Mouse (Mus musculus) stomach, embryonic 15.5 days (tissue): ENCODE results near the gene Reck. TPM values are rescaled to one million over a fixed set of nuclear protein-coding genes. Genes with fewer than 3 reads are reported as not detected.

Source experiments
- ATAC-seq: fragments of 200-750 bp; cut with Nextera tagmentation; 2 replicates; pipeline ENCODE4 v1.8.0; 2017; ENCODE audit warnings: low read depth, moderate number of reproducible peaks, moderate TSS enrichment; ENCODE audit not compliant: insufficient read depth, low FRiP score
- H3K27ac ChIP-seq: fragments of 300-500 bp; sonication (generic); 2 replicates; pipeline ENCODE4 v1.5.1; 2015; ENCODE audit warnings: mild to moderate bottlenecking, inconsistent platforms
- H3K27me3 ChIP-seq: fragments of 300-500 bp; sonication (generic); replicated peaks from 2 replicates; pipeline ENCODE4 v1.6.1; 2015; ENCODE audit warnings: inconsistent platforms
- H3K36me3 ChIP-seq: fragments of 300-500 bp; sonication (generic); 2 replicates; pipeline ENCODE4 v1.6.1; 2015; ENCODE audit warnings: inconsistent platforms
- H3K4me1 ChIP-seq: fragments of 300-500 bp; sonication (generic); 2 replicates; pipeline ENCODE4 v1.6.1; 2015; ENCODE audit warnings: inconsistent platforms
- H3K4me2 ChIP-seq: fragments of 300-500 bp; sonication (generic); 2 replicates; pipeline ENCODE4 v1.6.1; 2015; ENCODE audit warnings: mild to moderate bottlenecking, inconsistent platforms
- H3K4me3 ChIP-seq: fragments of 300-500 bp; sonication (generic); replicated peaks from 2 replicates; pipeline ENCODE4 v1.5.1; 2015; ENCODE audit warnings: inconsistent platforms
- H3K9ac ChIP-seq: fragments of 300-500 bp; sonication (generic); 2 replicates; pipeline ENCODE4 v1.6.1; 2015; ENCODE audit warnings: inconsistent platforms
- H3K9me3 ChIP-seq: fragments of 300-500 bp; sonication (generic); 2 replicates; pipeline ENCODE4 v1.6.1; 2016; ENCODE audit warnings: inconsistent platforms
- WGBS: fragments of 180-500 bp; shearing (Covaris S2); methylation state at CpG from one replicate; pipeline ENCODE4 v1.1.7; 2015; 5-methylcytosine and 5-hydroxymethylcytosine counted together
- polyA plus RNA-seq: library from polyadenylated mRNA; unstranded; fragments of >200 nt; fragmentation: Nextera tagmentation; extraction: Ambion mirVana; gene quantifications from 2 replicates; pipeline ENCODE4 v1.2.1, GENCODE M21; 2015

Reck gene
- polyA plus RNA-seq, 1 experiment from 2014 or later: 21.8 TPM

GRCm38 (mm10) chr4:43918221-43918620 lies 42.9 kb downstream of the Reck start:
- Histone ChIP-seq H3K9ac (no peak overlapping the region), H3K36me3 (no peaks in the 10 kb centered on the region), H3K4me3 (no peak overlapping the region), H3K4me1 (no peaks in the 10 kb centered on the region), H3K27ac (no peak overlapping the region), H3K9me3 (no peaks in the 10 kb centered on the region), H3K27me3 (no peaks in the 10 kb centered on the region), H3K4me2 (no peak overlapping the region)
- no peak for ATAC-seq
- 87% methylated on average over 5 of the region's 5 CpGs for whole genome bisulfite sequencing

GRCm38 (mm10) chr4:43920602-43921001 lies 45.3 kb downstream of the Reck start:
- Histone ChIP-seq H3K9me3 (no peaks in the 10 kb centered on the region), H3K36me3 (0 out of 2 replicates have a peak, but pooled peaks cover 4% of the 10 kb centered on the region), H3K4me2 (no peak overlapping the region), H3K27me3 (no peaks in the 10 kb centered on the region), H3K4me3 (no peak overlapping the region), H3K4me1 (no peaks in the 10 kb centered on the region), H3K27ac (no peak overlapping the region), H3K9ac (no peak overlapping the region)
- no peak for ATAC-seq
- 95% methylated on average over 1 of the region's 1 CpGs for WGBS

GRCm38 (mm10) chr4:43925125-43925524 lies 49.8 kb downstream of the Reck start:
- H3K9me3 ChIP-seq: no peaks in the 10 kb centered on the region
- no peak overlapping the region for H3K9ac ChIP-seq
- WGBS: 88% methylated on average over 6 of the region's 6 CpGs
- H3K4me2 ChIP-seq: no peak overlapping the region
- H3K27me3 ChIP-seq: no peaks in the 10 kb centered on the region
- H3K4me1 ChIP-seq: no peaks in the 10 kb centered on the region
- no peak overlapping the region for H3K4me3 ChIP-seq
- no peak overlapping the region for H3K27ac ChIP-seq
- peaks cover 19% of the 10 kb centered on the region for H3K36me3 ChIP-seq
- ATAC-seq: no peak

GRCm38 (mm10) chr4:43925779-43926178 lies 50.4 kb downstream of the Reck start:
- Histone ChIP-seq H3K9me3 (no peaks in the 10 kb centered on the region), H3K36me3 (peaks cover 22% of the 10 kb centered on the region), H3K27me3 (no peaks in the 10 kb centered on the region), H3K4me3 (no peak overlapping the region), H3K9ac (no peak overlapping the region), H3K4me1 (no peaks in the 10 kb centered on the region), H3K27ac (no peak overlapping the region), H3K4me2 (no peak overlapping the region)
- 15% methylated on average over 3 of the region's 3 CpGs for WGBS
- 0 out of 2 replicates have a peak, but pooled peaks have one; percentile 60 for ATAC-seq

- 92% methylated on average over 3 of the region's 3 CpGs for WGBS
- H3K27ac ChIP-seq: no peak overlapping the region
- no peaks in the 10 kb centered on the region for H3K9me3 ChIP-seq
- no peak overlapping the region for H3K4me2 ChIP-seq
- no peak overlapping the region for H3K4me3 ChIP-seq
- H3K9ac ChIP-seq: no peak overlapping the region
- H3K36me3 ChIP-seq: peaks cover 33% of the 10 kb centered on the region
- no peaks in the 10 kb centered on the region for H3K27me3 ChIP-seq
- H3K4me1 ChIP-seq: no peaks in the 10 kb centered on the region
- ATAC-seq: no peak
These were observed 52.5 kb downstream of the Reck start for GRCm38 (mm10) chr4:43927826-43928225.

GRCm38 (mm10) chr4:43931877-43932276 lies 56.5 kb downstream of the Reck start:
- H3K27me3 ChIP-seq: no peaks in the 10 kb centered on the region
- no peaks in the 10 kb centered on the region for H3K9me3 ChIP-seq
- no peaks in the 10 kb centered on the region for H3K4me1 ChIP-seq
- H3K9ac ChIP-seq: no peak overlapping the region
- no peak overlapping the region for H3K4me3 ChIP-seq
- no peak overlapping the region for H3K4me2 ChIP-seq
- no peak for ATAC-seq
- 70% methylated on average over 4 of the region's 4 CpGs for WGBS
- H3K27ac ChIP-seq: no peak overlapping the region
- H3K36me3 ChIP-seq: peaks cover 27% of the 10 kb centered on the region

- Histone ChIP-seq H3K4me3 (no peak overlapping the region), H3K9ac (no peak overlapping the region), H3K4me2 (no peak overlapping the region), H3K27me3 (no peaks in the 10 kb centered on the region), H3K36me3 (peaks cover 12% of the 10 kb centered on the region), H3K27ac (no peak overlapping the region), H3K4me1 (no peaks in the 10 kb centered on the region), H3K9me3 (no peaks in the 10 kb centered on the region)
- no peak for ATAC-seq
- 72% methylated on average over 4 of the region's 4 CpGs for WGBS
These were observed 60.9 kb downstream of the Reck start for GRCm38 (mm10) chr4:43936186-43936585.

- H3K4me3 ChIP-seq: no peak overlapping the region
- no peak for ATAC-seq
- H3K4me2 ChIP-seq: no peak overlapping the region
- H3K36me3 ChIP-seq: peaks cover 6% of the 10 kb centered on the region; the same call in 1 of the 2 replicates
- H3K27me3 ChIP-seq: no peaks in the 10 kb centered on the region
- WGBS: 76% methylated on average over 14 of the region's 14 CpGs
- H3K4me1 ChIP-seq: no peaks in the 10 kb centered on the region
- H3K27ac ChIP-seq: no peak overlapping the region
- H3K9me3 ChIP-seq: no peaks in the 10 kb centered on the region
- no peak overlapping the region for H3K9ac ChIP-seq
These were observed 61.7 kb downstream of the Reck start for GRCm38 (mm10) chr4:43936749-43937674.

- 89% methylated on average over 5 of the region's 5 CpGs for WGBS
These were observed 66.0 kb downstream of the Reck start for GRCm38 (mm10) chr4:43941315-43941714.

GRCm38 (mm10) chr4:43942421-43942820 lies 67.1 kb downstream of the Reck start:
- no peaks in the 10 kb centered on the region for H3K27me3 ChIP-seq
- H3K9ac ChIP-seq: no peak overlapping the region
- H3K4me1 ChIP-seq: no peaks in the 10 kb centered on the region
- no peaks in the 10 kb centered on the region for H3K9me3 ChIP-seq
- H3K4me3 ChIP-seq: no peak overlapping the region
- H3K27ac ChIP-seq: no peak overlapping the region
- H3K36me3 ChIP-seq: peaks cover 16% of the 10 kb centered on the region; the same call in 1 of the 2 replicates
- no peak overlapping the region for H3K4me2 ChIP-seq
- 91% methylated on average over 8 of the region's 8 CpGs for WGBS
- no peak for ATAC-seq

More at GRCm38 (mm10) chr4:43941315-43941714, 66.0 kb downstream of the Reck start:
- Histone ChIP-seq H3K27ac (no peak overlapping the region), H3K27me3 (no peaks in the 10 kb centered on the region), H3K9me3 (no peaks in the 10 kb centered on the region), H3K36me3 (peaks cover 16% of the 10 kb centered on the region; the same call in 1 of the 2 replicates), H3K9ac (no peak overlapping the region), H3K4me2 (no peak overlapping the region), H3K4me3 (no peak overlapping the region), H3K4me1 (no peaks in the 10 kb centered on the region)
- ATAC-seq: no peak

GRCm38 (mm10) chr4:43947571-43947970 lies 72.2 kb downstream of the Reck start:
- H3K9me3 ChIP-seq: no peaks in the 10 kb centered on the region
- ATAC-seq: no peak
- H3K4me2 ChIP-seq: no peak overlapping the region
- H3K4me1 ChIP-seq: no peaks in the 10 kb centered on the region
- H3K9ac ChIP-seq: no peak overlapping the region
- no peak overlapping the region for H3K4me3 ChIP-seq
- WGBS: 94% methylated on average over 2 of the region's 2 CpGs
- peaks cover 9% of the 10 kb centered on the region; the same call in 1 of the 2 replicates for H3K36me3 ChIP-seq
- no peaks in the 10 kb centered on the region for H3K27me3 ChIP-seq
- no peak overlapping the region for H3K27ac ChIP-seq

- Histone ChIP-seq H3K4me1 (peaks cover 25% of the 10 kb centered on the region), H3K9ac (peak within 1 kb of the TSS; percentile 60), H3K9me3 (no peaks in the 10 kb centered on the region), H3K27me3 (no peaks in the 10 kb centered on the region), H3K4me2 (peak within 1 kb of the TSS; percentile 96), H3K36me3 (no peaks in the 10 kb centered on the region), H3K4me3 (peak within 1 kb of the TSS; percentile 73), H3K27ac (peak within 1 kb of the TSS; percentile 92)
- peak; percentile 89 for ATAC-seq
- WGBS: under 1% methylated on average over 45 of the region's 45 CpGs
These were observed 82.0 kb downstream of the Reck start, which contains the start of gene Glipr2 for GRCm38 (mm10) chr4:43957292-43957845. TSS of gene Glipr2 (plus strand) at chr4:43957401.
